15 mouse cellular contexts compared by ENCODE assay signal in the genomic region with DNA sequence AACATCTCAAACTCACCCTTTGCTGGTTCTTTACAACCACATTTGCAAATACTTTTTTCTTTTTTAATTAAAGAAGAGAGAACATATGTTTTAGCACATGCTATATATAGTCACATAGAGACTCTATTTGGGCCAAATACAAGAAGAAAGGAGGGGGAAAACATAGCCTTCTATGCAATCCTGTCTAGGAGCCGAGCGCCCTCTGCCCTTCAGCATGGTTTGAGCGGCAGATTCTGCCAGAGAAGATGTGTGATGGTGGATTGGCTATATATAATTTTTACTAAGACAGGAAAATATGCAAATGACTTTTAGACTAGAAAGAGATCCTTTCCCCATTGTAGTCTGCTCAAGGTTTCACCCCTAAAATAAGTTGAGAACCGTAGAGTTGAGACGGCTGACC.
"Had no signal": no experiment of that assay in that cellular context is flagged by ENCODE, and none has a peak within 500 bp of the region (broad histone marks: within the 10 kb centered on the region; RNA-seq: fewer than 3 reads in every experiment).

No protein-coding gene starts in this region.

- H3K4me3 ChIP-seq: layer of hippocampus, adult 2 months; limb, embryonic 13.5 days; midbrain, embryonic 12.5 days; stomach, embryonic 15.5 days had no signal

- H3K9ac ChIP-seq: limb, embryonic 13.5 days; liver, embryonic 14.5 days; midbrain, embryonic 12.5 days; stomach, embryonic 15.5 days had no signal

- H3K4me2 ChIP-seq: limb, embryonic 13.5 days; midbrain, embryonic 12.5 days; stomach, embryonic 15.5 days had no signal

- H3K27ac ChIP-seq: layer of hippocampus, adult 2 months; limb, embryonic 13.5 days; liver, embryonic 14.5 days; midbrain, embryonic 12.5 days; stomach, embryonic 15.5 days had no signal

- DNase-seq: kidney, adult 18-20 months; kidney, postnatal 10 days; kidney, postnatal 4 days; left cerebral cortex, postnatal 4 days; lung, adult 2 months; lung, postnatal 10 days; lung, postnatal 4 days; right cerebral cortex, adult 18-20 months; right cerebral cortex, postnatal 25 days; thymus, postnatal 14 days had no signal

- H3K4me1 ChIP-seq: limb, embryonic 13.5 days; midbrain, embryonic 12.5 days; stomach, embryonic 15.5 days had no signal

- H3K36me3 ChIP-seq: limb, embryonic 13.5 days; midbrain, embryonic 12.5 days; stomach, embryonic 15.5 days had no signal

- H3K27me3 ChIP-seq: limb, embryonic 13.5 days; midbrain, embryonic 12.5 days; stomach, embryonic 15.5 days had no signal

- H3K9me3 ChIP-seq: midbrain, embryonic 12.5 days; stomach, embryonic 15.5 days had no signal
